Mouse (Mus musculus) CH12.LX (cell line): ENCODE results near the gene Tgfb1. TPM values are rescaled to one million over a fixed set of nuclear protein-coding genes. Genes with fewer than 3 reads are reported as not detected.

Experiments
- DNase-seq: peaks from one replicate; pipeline ENCODE4 v3.0.0-alpha.2; 2013; ENCODE audit errors: extremely low read depth
- H3K27ac ChIP-seq: 2 replicates; pipeline ENCODE4 v1.5.1; 2012; ENCODE audit warnings: low read depth, mild to moderate bottlenecking, control low read depth, moderate library complexity; ENCODE audit not compliant: insufficient read depth
- H3K27me3 ChIP-seq: replicated peaks from 2 replicates; pipeline ENCODE3; 2012; ENCODE audit warnings: inconsistent platforms
- H3K36me3 ChIP-seq, 2 experiments: replicated peaks in 1 of 2; 2 replicates each; pipeline versions ENCODE3 to v1.6.1; 2012; ENCODE audit warnings: inconsistent platforms in 1 of 2, low read length in 1 of 2, mild to moderate bottlenecking in 1 of 2, mixed read lengths in 1 of 2, moderate library complexity in 1 of 2; ENCODE audit not compliant: control insufficient read depth in 1 of 2, insufficient read depth in 1 of 2
- H3K4me1 ChIP-seq, 2 experiments: 2 replicates each; pipeline ENCODE4 v1.6.1; 2012; ENCODE audit warnings: inconsistent platforms in 1 of 2, moderate library complexity in 1 of 2; ENCODE audit not compliant: insufficient read depth in 2 of 2, control insufficient read depth in 1 of 2
- H3K4me2 ChIP-seq: 2 replicates; pipeline ENCODE4 v1.6.1; 2012; ENCODE audit warnings: low read depth, mild to moderate bottlenecking, control low read depth; ENCODE audit not compliant: poor library complexity, insufficient read depth, severe bottlenecking
- H3K4me3 ChIP-seq, 3 experiments: fragments of 150-350 bp in 1 of 3; sonication (generic) in 1 of 3; replicated peaks in 1 of 3; 2 replicates each; pipeline versions ENCODE3 to v1.5.1; 2011 to 2012; ENCODE audit warnings: low read depth in 2 of 3, low read length in 2 of 3, mild to moderate bottlenecking in 2 of 3, moderate library complexity in 2 of 3, control low read depth in 1 of 3, improper control_type of control experiment in 1 of 3, inconsistent platforms in 1 of 3, mixed read lengths in 1 of 3; ENCODE audit not compliant: poor library complexity in 1 of 3
- H3K79me2 ChIP-seq: replicated peaks from 2 replicates; pipeline ENCODE4 v1.6.1; 2012; ENCODE audit warnings: mild to moderate bottlenecking, moderate library complexity; ENCODE audit not compliant: control insufficient read depth, poor library complexity, insufficient read depth, severe bottlenecking; ENCODE audit errors: extremely low read depth
- H3K9ac ChIP-seq: 2 replicates; pipeline ENCODE4 v1.6.1; 2012; ENCODE audit warnings: low read depth, mild to moderate bottlenecking, control low read depth, moderate library complexity; ENCODE audit not compliant: insufficient read depth
- H3K9me3 ChIP-seq: replicated peaks from 2 replicates; pipeline ENCODE3; 2012; ENCODE audit warnings: low read length, inconsistent platforms, mixed read lengths
- CHD2 ChIP-seq: IDR thresholded peaks from 2 replicates; pipeline ENCODE4 v1.6.1; 2011; ENCODE audit warnings: low read length, improper control_type of control experiment
- EP300 ChIP-seq: IDR thresholded peaks from 2 replicates; pipeline ENCODE4 v1.6.1; 2011; ENCODE audit warnings: low read length, improper control_type of control experiment
- ETS1 ChIP-seq: conservative IDR thresholded peaks from 2 replicates; pipeline ENCODE4 v1.6.1; 2012; ENCODE audit warnings: low read depth, mild to moderate bottlenecking, inconsistent platforms, low read length, improper control_type of control experiment, moderate library complexity
- GABPA ChIP-seq: IDR thresholded peaks from 2 replicates; pipeline ENCODE4 v1.6.1; 2012; ENCODE audit warnings: low read depth, low read length, improper control_type of control experiment, inconsistent platforms; ENCODE audit not compliant: insufficient replicate concordance
- HCFC1 ChIP-seq: IDR thresholded peaks from 2 replicates; pipeline ENCODE4 v1.6.1; 2012; ENCODE audit warnings: low read depth, mild to moderate bottlenecking, inconsistent platforms, low read length, improper control_type of control experiment
- IRF4 ChIP-seq: IDR thresholded peaks from 2 replicates; pipeline ENCODE4 v1.6.1; 2014; ENCODE audit warnings: low read depth, mild to moderate bottlenecking, inconsistent platforms, low read length, improper control_type of control experiment
- JUND ChIP-seq: conservative IDR thresholded peaks from 2 replicates; pipeline ENCODE4 v1.6.1; 2011; ENCODE audit warnings: low read depth, low read length, improper control_type of control experiment
- MAFK ChIP-seq: IDR thresholded peaks from 2 replicates; pipeline ENCODE4 v1.6.1; 2011; ENCODE audit warnings: low read length, improper control_type of control experiment; ENCODE audit not compliant: insufficient replicate concordance
- MAX ChIP-seq: IDR thresholded peaks from 2 replicates; pipeline ENCODE4 v1.6.1; 2011; ENCODE audit warnings: low read length, improper control_type of control experiment
- MAZ ChIP-seq: IDR thresholded peaks from 2 replicates; pipeline ENCODE4 v1.6.1; 2012; ENCODE audit warnings: low read depth, mild to moderate bottlenecking, inconsistent platforms, low read length, improper control_type of control experiment, moderate library complexity
- MYC ChIP-seq: IDR thresholded peaks from 2 replicates; pipeline ENCODE4 v1.6.1; 2011; ENCODE audit warnings: low read depth, mild to moderate bottlenecking, improper control_type of control experiment, low read length
- NELFE ChIP-seq: IDR thresholded peaks from 2 replicates; pipeline ENCODE4 v1.6.1; 2011; ENCODE audit warnings: low read depth, low read length, improper control_type of control experiment
- PAX5 ChIP-seq: IDR thresholded peaks from 2 replicates; pipeline ENCODE4 v1.6.1; 2012; ENCODE audit warnings: low read length, inconsistent platforms, mixed read lengths
- POLR2AphosphoS2 ChIP-seq: IDR thresholded peaks from 2 replicates; pipeline ENCODE4 v1.6.1; 2011; ENCODE audit warnings: low read depth, low read length, improper control_type of control experiment
- RAD21 ChIP-seq: IDR thresholded peaks from 2 replicates; pipeline ENCODE4 v1.6.1; 2011; ENCODE audit warnings: low read depth, mild to moderate bottlenecking, low read length, improper control_type of control experiment, moderate library complexity
- RCOR1 ChIP-seq: conservative IDR thresholded peaks from 2 replicates; pipeline ENCODE4 v1.6.1; 2012; ENCODE audit warnings: low read depth, mild to moderate bottlenecking, inconsistent platforms, low read length, improper control_type of control experiment
- SIN3A ChIP-seq: IDR thresholded peaks from 2 replicates; pipeline ENCODE4 v1.6.1; 2012; ENCODE audit warnings: low read length, improper control_type of control experiment, inconsistent platforms
- UBTF ChIP-seq: IDR thresholded peaks from 2 replicates; pipeline ENCODE4 v1.6.1; 2012; ENCODE audit warnings: low read depth, mild to moderate bottlenecking, inconsistent platforms, low read length, improper control_type of control experiment, moderate library complexity
- USF1 ChIP-seq: IDR thresholded peaks from 2 replicates; pipeline ENCODE4 v1.6.1; 2014; ENCODE audit warnings: low read depth, mild to moderate bottlenecking, inconsistent platforms, low read length, improper control_type of control experiment
- ZNF384 ChIP-seq: IDR thresholded peaks from 2 replicates; pipeline ENCODE4 v1.6.1; 2012; ENCODE audit warnings: low read depth, low read length, improper control_type of control experiment, inconsistent platforms
- dilution Hi-C: fragments of 300-500 bp; cut with MboI; formaldehyde crosslinking; loops from 2 replicates; pipeline ENCODE4 v1.14.3; 2020; ENCODE audit warnings: low sequenced_read_pairs; ENCODE audit not compliant: extremely low pct_unique_long_range_greater_than_20kb, extremely low pct_ligation_motif_present
- in situ Hi-C: fragments of 300-500 bp; cut with MboI; formaldehyde crosslinking; loops from 3 replicates; pipeline ENCODE4 v1.14.3; 2019; ENCODE audit warnings: low sequenced_read_pairs, low pct_ligation_motif_present, low pct_unique_long_range_greater_than_20kb, mixed read lengths
- polyA plus RNA-seq: library from polyadenylated mRNA; unstranded; fragments of >175 nt; gene quantifications from 2 replicates; pipeline ENCODE4 v1.2.1, GENCODE M21; 2012; ENCODE audit warnings: low read depth; ENCODE audit not compliant: insufficient read length
- total RNA-seq, 2 experiments: library from RNA; depleted of rRNA; stranded (reverse); fragments of 300-350 nt in 1 of 2; fragments of >200 nt in 1 of 2; gene quantifications; 2 replicates each; pipeline ENCODE4 v1.2.3; 2012 to 2014

Gene Tgfb1
- total and polyA plus RNA-seq, 3 experiments, result 9.2 to 109 (median 25.9) TPM

DNA sequence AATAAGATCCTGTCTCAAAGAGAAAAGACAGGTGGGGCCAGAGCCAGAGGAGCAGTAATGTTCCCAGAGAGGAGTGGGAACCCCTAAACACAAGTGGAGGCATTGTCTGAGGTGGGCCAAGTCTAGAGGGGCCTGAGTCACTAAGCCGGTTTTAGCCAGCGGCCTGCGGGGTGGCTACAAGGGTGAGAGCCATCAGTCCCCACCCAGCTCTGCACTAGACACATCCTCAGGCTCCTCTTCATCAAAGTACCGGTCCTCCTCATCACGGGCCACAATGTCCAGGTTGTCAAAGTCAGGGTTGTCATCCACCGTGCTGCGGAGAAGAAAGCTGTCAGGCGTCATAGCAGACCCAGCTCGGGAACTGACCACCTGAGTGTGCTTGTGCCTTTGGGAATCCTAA lies 26.0 kb downstream of the Tgfb1 start:
- Histone ChIP-seq H3K27ac (no peak overlapping the region), H3K79me2 (peaks cover 11% of the 10 kb centered on the region), H3K9ac (no peak overlapping the region), H3K4me3 (no peak overlapping the region), H3K27me3 (no peaks in the 10 kb centered on the region), H3K4me2 (no peak overlapping the region), H3K4me1 (peaks cover 26 to 69% of the 10 kb centered on the region in 2 experiments), H3K36me3 (peaks cover 55 to 84% of the 10 kb centered on the region in 2 experiments), H3K9me3 (no peaks in the 10 kb centered on the region)
- TF ChIP-seq IRF4 (no peak), POLR2AphosphoS2 (no peak), EP300 (no peak), CHD2 (no peak), USF1 (no peak)
- in situ Hi-C loops (no loop called here), dilution Hi-C loops (no loop called here)
- no peak for DNase-seq

DNA sequence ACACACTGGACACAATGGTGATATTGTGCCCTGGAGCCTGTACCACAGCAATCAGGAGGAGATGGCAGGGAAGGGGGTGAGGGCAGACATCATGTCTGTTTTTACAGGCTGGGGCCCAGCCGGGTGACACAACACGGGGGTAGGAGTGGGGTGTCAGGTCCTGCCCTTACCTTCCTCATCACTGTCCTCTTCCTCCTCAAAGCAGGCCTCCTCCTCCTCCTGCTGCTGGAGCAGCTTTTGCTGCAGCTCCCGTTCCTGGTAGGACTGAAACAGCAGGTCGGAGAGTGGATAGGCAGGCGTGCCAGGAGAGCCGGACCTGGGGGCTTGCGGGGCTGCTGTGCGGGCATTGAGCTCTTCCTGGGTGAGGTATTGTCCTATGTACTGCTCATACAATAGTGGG lies 27.8 kb downstream of the Tgfb1 start:
- no peak overlapping the region for H3K9ac ChIP-seq
- in situ Hi-C loops, result no loop called here
- TF ChIP-seq SIN3A, result no peak
- TF ChIP-seq HCFC1, result no peak
- no peak for TF ChIP-seq EP300
- TF ChIP-seq JUND, result no peak
- no peak for TF ChIP-seq ETS1
- no peak for TF ChIP-seq ZNF384
- no peak for TF ChIP-seq UBTF
- no peak for TF ChIP-seq RCOR1
- no peak for TF ChIP-seq NELFE
- TF ChIP-seq CHD2, result no peak
- TF ChIP-seq POLR2AphosphoS2, result no peak
- no peak for TF ChIP-seq MAZ
- TF ChIP-seq GABPA, result no peak
- no peak for TF ChIP-seq RAD21
- no peak for TF ChIP-seq MAFK
- TF ChIP-seq MAX, result no peak
- no peak for TF ChIP-seq PAX5
- no peak for TF ChIP-seq MYC
- peaks cover 15% of the 10 kb centered on the region for H3K79me2 ChIP-seq
- H3K4me1 ChIP-seq, result peaks cover 24 to 61% of the 10 kb centered on the region in 2 experiments
- no peak for DNase-seq
- H3K4me3 ChIP-seq, result no peak overlapping the region
- H3K36me3 ChIP-seq, result peaks cover 53 to 76% of the 10 kb centered on the region in 2 experiments
- H3K27ac ChIP-seq, result no peak overlapping the region
- no peaks in the 10 kb centered on the region for H3K27me3 ChIP-seq
- H3K9me3 ChIP-seq, result no peaks in the 10 kb centered on the region
- no peak overlapping the region for H3K4me2 ChIP-seq
- dilution Hi-C loops, result no loop called here
